Mouse (Mus musculus) kidney, embryonic 15.5 days (tissue): ENCODE measurements around the gene Sst. TPM values are rescaled to one million over a fixed set of nuclear protein-coding genes. Genes with fewer than 3 reads are reported as not detected.

ENCODE experiments used
- ATAC-seq: fragments of 200-750 bp; cut with Nextera tagmentation; replicated peaks from 2 replicates; pipeline ENCODE4 v1.8.0; 2017; ENCODE audit warnings: moderate TSS enrichment; ENCODE audit not compliant: low FRiP score
- H3K27ac ChIP-seq: fragments of 300-500 bp; sonication (generic); 2 replicates; pipeline ENCODE4 v1.5.1; 2015; ENCODE audit warnings: mild to moderate bottlenecking, inconsistent platforms
- H3K27me3 ChIP-seq: fragments of 300-500 bp; sonication (generic); 2 replicates; pipeline ENCODE4 v1.6.1; 2015; ENCODE audit warnings: inconsistent platforms
- H3K36me3 ChIP-seq: fragments of 300-500 bp; sonication (generic); 2 replicates; pipeline ENCODE4 v1.6.1; 2015; ENCODE audit warnings: inconsistent platforms
- H3K4me1 ChIP-seq: fragments of 300-500 bp; sonication (generic); 2 replicates; pipeline ENCODE4 v1.6.1; 2015; ENCODE audit warnings: inconsistent platforms
- H3K4me2 ChIP-seq: fragments of 300-500 bp; sonication (generic); 2 replicates; pipeline ENCODE4 v1.6.1; 2015; ENCODE audit warnings: moderate library complexity, mild to moderate bottlenecking, inconsistent platforms
- H3K4me3 ChIP-seq: fragments of 300-500 bp; sonication (generic); replicated peaks from 2 replicates; pipeline ENCODE4 v1.5.1; 2015; ENCODE audit warnings: mild to moderate bottlenecking, inconsistent platforms
- H3K9ac ChIP-seq: fragments of 300-500 bp; sonication (generic); 2 replicates; pipeline ENCODE4 v1.6.1; 2015; ENCODE audit warnings: mild to moderate bottlenecking, inconsistent platforms
- H3K9me3 ChIP-seq: fragments of 300-500 bp; sonication (generic); replicated peaks from 2 replicates; pipeline ENCODE4 v1.6.1; 2016; ENCODE audit warnings: inconsistent platforms
- WGBS: fragments of 180-500 bp; shearing (Covaris S2); methylation state at CpG from one replicate; pipeline ENCODE4 v1.1.7; 2015; ENCODE audit warnings: mixed read lengths; 5-methylcytosine and 5-hydroxymethylcytosine counted together
- polyA plus RNA-seq: library from polyadenylated mRNA; unstranded; fragments of >200 nt; fragmentation: Nextera tagmentation; extraction: Ambion mirVana; gene quantifications from 2 replicates; pipeline ENCODE4 v1.2.1, GENCODE M21; 2015

Gene Sst
- polyA plus RNA-seq, 1 experiment from 2014 or later: 1.4 TPM

- H3K4me3 ChIP-seq: no peak overlapping the region
- H3K4me1 ChIP-seq: peaks cover 11% of the 10 kb centered on the region
- 72% methylated on average over 1 of the region's 1 CpGs for WGBS
- no peak overlapping the region for H3K27ac ChIP-seq
- H3K9ac ChIP-seq: no peak overlapping the region
- no peaks in the 10 kb centered on the region for H3K27me3 ChIP-seq
- no peak overlapping the region for H3K4me2 ChIP-seq
- no peaks in the 10 kb centered on the region for H3K9me3 ChIP-seq
- no peak for ATAC-seq
- H3K36me3 ChIP-seq: no peaks in the 10 kb centered on the region
Measured at GRCm38 (mm10) chr16:23855242-23855641, 35.5 kb downstream of the Sst start.

- Histone ChIP-seq H3K9ac (no peak overlapping the region), H3K9me3 (no peaks in the 10 kb centered on the region), H3K36me3 (no peaks in the 10 kb centered on the region), H3K4me2 (no peak overlapping the region), H3K27ac (no peak overlapping the region), H3K27me3 (no peaks in the 10 kb centered on the region), H3K4me3 (no peak overlapping the region), H3K4me1 (peaks cover 11% of the 10 kb centered on the region)
- ATAC-seq: no peak
Measured at GRCm38 (mm10) chr16:23849720-23850119, 41.0 kb downstream of the Sst start.

- H3K9me3 ChIP-seq: no peaks in the 10 kb centered on the region
- peaks cover 11% of the 10 kb centered on the region for H3K4me1 ChIP-seq
- no peak overlapping the region for H3K27ac ChIP-seq
- H3K27me3 ChIP-seq: no peaks in the 10 kb centered on the region
- no peak overlapping the region for H3K4me3 ChIP-seq
- H3K36me3 ChIP-seq: no peaks in the 10 kb centered on the region
- no peak overlapping the region for H3K4me2 ChIP-seq
- no peak for ATAC-seq
- no peak overlapping the region for H3K9ac ChIP-seq
Measured at GRCm38 (mm10) chr16:23849176-23849575, 41.6 kb downstream of the Sst start.

GRCm38 (mm10) chr16:23844622-23845021 lies 46.1 kb downstream of the Sst start:
- no peak for ATAC-seq
- no peaks in the 10 kb centered on the region for H3K4me1 ChIP-seq
- no peak overlapping the region for H3K4me2 ChIP-seq
- no peak overlapping the region for H3K4me3 ChIP-seq
- no peaks in the 10 kb centered on the region for H3K36me3 ChIP-seq
- H3K9me3 ChIP-seq: no peaks in the 10 kb centered on the region
- peaks cover 10% of the 10 kb centered on the region for H3K27me3 ChIP-seq
- H3K9ac ChIP-seq: no peak overlapping the region
- WGBS: 85% methylated on average over 7 of the region's 7 CpGs
- no peak overlapping the region for H3K27ac ChIP-seq

- Histone ChIP-seq H3K4me1 (0 out of 2 replicates have a peak, but pooled peaks cover 6% of the 10 kb centered on the region), H3K27me3 (peaks cover 10% of the 10 kb centered on the region), H3K4me3 (no peak overlapping the region), H3K4me2 (no peak overlapping the region), H3K9ac (no peak overlapping the region), H3K27ac (no peak overlapping the region), H3K9me3 (no peaks in the 10 kb centered on the region), H3K36me3 (no peaks in the 10 kb centered on the region)
- WGBS: 45% methylated on average over 3 of the region's 3 CpGs
- no peak for ATAC-seq
Measured at GRCm38 (mm10) chr16:23842609-23843008, 48.1 kb downstream of the Sst start.

Other genes with a start within 250 kb of the Sst start
- gene Rtp2, start 41.4 kb upstream of the Sst start, polyA plus RNA-seq: not detected in 2 replicates
- not detected in 2 replicates for gene Gm37419, start 97.5 kb upstream of the Sst start, polyA plus RNA-seq
- 0.87 and 0.94 TPM in 2 replicates for gene Bcl6, start 97.9 kb upstream of the Sst start, polyA plus RNA-seq